Mouse (Mus musculus): ENCODE measurements around the gene Olfr1423. TPM values are rescaled to one million over a fixed set of nuclear protein-coding genes. Genes with fewer than 3 reads are reported as not detected.
A peak's percentile ranks its signal among the peaks of the same experiment; 100 is the strongest.

The Olfr1423 gene
- polyA plus RNA-seq, 1 experiment from 2014 or later, result not detected

DNA sequence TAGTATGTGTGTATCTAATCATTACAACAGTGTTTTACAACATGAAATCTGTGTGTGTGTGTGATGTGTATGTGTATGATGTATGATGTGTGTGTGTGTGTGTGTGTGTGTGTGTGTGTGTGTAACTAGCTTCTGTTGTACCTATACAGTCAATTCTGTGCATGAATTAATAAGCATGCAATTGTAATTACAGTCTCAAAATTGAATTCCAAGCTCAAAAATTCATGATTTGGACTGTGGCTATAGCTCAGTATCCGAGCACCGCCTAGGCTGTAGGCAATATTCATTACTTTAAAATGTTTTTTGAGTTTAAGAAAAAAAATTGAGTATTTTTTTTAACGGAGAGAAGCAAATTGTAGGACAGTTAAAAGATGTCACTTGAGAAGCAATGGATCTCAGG is 39.4 kb downstream of the Olfr1423 start:
- Histone ChIP-seq H3K4me2 (replicated peaks; ENCODE audit: low read depth) (no peak overlapping the region), H3K27me3 (ENCODE audit: control insufficient read depth, insufficient read depth, low read length) (no peaks in the 10 kb centered on the region), H3K4me3 (ENCODE audit: low read depth, low read length) (no peak overlapping the region), H3K27ac (replicated peaks) (no peak overlapping the region), H3K9me3 (ENCODE audit: control insufficient read depth, low read length) (no peaks in the 10 kb centered on the region), H3K36me3 (ENCODE audit: control insufficient read depth, insufficient read depth, low read length) (no peaks in the 10 kb centered on the region), H3K4me1 (replicated peaks; ENCODE audit: control insufficient read depth, insufficient read depth) (no peaks in the 10 kb centered on the region), H3K9ac (ENCODE audit: low read length) (no peak overlapping the region)
- DNase-seq (ENCODE audit: low spot score) (no peak), ATAC-seq (ENCODE audit: low FRiP score, low TSS enrichment) (no peak)
- TF ChIP-seq CTCF (IDR thresholded peaks at IDR 0.05; ENCODE audit: low read depth) (no peak), EP300 (optimal IDR thresholded peaks at IDR 0.05) (no peak)
- WGBS, result 31% methylated on average over 3 of the region's 3 CpGs

DNA sequence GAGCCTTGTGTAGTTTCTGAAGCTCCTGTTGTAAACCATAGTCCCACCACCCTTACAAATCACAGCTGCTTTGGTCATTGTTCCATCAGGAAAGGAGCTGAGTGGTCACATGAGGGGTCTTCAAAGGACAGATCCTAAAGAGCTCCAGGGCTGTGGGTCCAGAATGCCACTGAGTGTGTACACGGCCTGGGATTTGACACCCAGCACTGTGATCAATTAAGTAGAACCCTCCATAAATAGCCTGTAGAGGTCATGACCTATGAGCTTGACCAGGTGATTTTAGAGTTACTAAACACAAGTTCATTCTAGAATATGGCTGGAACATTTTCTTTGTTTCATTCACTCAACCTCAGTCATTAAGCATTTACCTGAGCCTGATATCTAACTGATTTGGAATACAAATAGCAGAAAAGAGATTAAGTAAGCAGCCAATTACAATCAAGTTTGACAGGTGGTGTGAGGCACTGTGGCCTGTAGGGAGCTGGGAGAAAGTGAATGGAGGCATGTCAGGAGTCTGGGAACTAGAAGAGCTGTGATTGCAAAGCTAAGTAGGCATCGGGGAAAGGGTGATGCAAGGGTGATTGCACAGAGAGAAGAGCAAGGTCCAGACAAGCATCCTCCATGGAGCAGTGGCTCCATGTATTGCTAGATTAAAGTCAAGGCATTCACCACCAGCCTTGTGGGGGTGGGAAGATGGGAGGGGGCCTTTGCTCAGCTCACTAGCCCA is 45.2 kb downstream of the Olfr1423 start:
- Histone ChIP-seq H3K27me3 (ENCODE audit: control insufficient read depth, insufficient read depth, low read length) (no peaks in the 10 kb centered on the region), H3K36me3 (ENCODE audit: control insufficient read depth, insufficient read depth, low read length) (peaks cover 18% of the 10 kb centered on the region), H3K9me3 (ENCODE audit: control insufficient read depth, low read length) (no peaks in the 10 kb centered on the region), H3K4me3 (ENCODE audit: low read depth, low read length) (no peak overlapping the region), H3K9ac (ENCODE audit: low read length) (no peak overlapping the region), H3K4me2 (replicated peaks; ENCODE audit: low read depth) (no peak overlapping the region), H3K4me1 (replicated peaks; ENCODE audit: control insufficient read depth, insufficient read depth) (no peaks in the 10 kb centered on the region), H3K27ac (replicated peaks) (peak overlapping the region; percentile 61; the same call in 1 of the 2 replicates)
- DNase-seq (ENCODE audit: low spot score), result peak; percentile 64
- 49% methylated on average over 2 of the region's 2 CpGs for WGBS
- ATAC-seq (ENCODE audit: low FRiP score, low TSS enrichment), result peak; percentile 94
- TF ChIP-seq CTCF (IDR thresholded peaks at IDR 0.05; ENCODE audit: low read depth) (no peak), EP300 (optimal IDR thresholded peaks at IDR 0.05) (no peak)

DNA sequence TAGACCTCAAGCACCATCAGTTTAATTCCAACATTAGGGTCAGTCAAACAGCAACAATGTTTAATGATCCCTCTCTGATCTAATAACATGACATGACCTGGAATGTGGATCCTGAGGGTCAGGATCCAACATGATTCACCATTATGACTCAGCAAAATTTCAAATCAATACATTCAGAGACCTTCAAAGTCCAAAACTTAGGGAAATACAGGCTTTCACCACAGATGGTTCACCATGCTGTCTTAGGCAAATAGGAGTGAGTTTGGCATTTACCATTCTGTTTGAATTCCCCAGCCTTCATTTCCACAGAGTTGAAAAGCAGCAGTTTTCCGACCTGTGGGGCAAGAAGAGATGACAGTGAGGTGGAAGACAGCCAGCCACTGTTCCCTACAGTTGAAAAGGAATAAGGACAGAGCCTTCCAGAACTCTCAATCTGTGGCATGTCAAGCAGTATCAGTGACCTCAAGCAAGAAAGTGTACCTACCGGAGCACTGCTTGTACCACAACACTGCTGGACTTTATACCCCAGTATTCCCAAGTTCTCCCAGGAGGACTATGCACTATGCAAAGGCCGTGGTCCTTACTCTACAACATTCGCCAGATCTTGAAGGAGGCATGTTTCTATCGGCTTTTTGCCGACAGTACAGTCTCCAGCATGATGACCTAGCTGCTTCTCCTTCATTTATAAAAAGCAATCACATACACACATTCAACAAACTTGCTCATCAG is 46.2 kb downstream of the Olfr1423 start:
- H3K4me1 ChIP-seq (replicated peaks; ENCODE audit: control insufficient read depth, insufficient read depth), result no peaks in the 10 kb centered on the region
- H3K9me3 ChIP-seq (ENCODE audit: control insufficient read depth, low read length), result no peaks in the 10 kb centered on the region
- H3K4me3 ChIP-seq (ENCODE audit: low read depth, low read length), result no peak overlapping the region
- H3K4me2 ChIP-seq (replicated peaks; ENCODE audit: low read depth), result no peak overlapping the region
- WGBS, result 80% methylated on average over 6 of the region's 6 CpGs
- no peak for TF ChIP-seq CTCF (IDR thresholded peaks at IDR 0.05; ENCODE audit: low read depth)
- TF ChIP-seq EP300 (optimal IDR thresholded peaks at IDR 0.05), result no peak
- DNase-seq (ENCODE audit: low spot score), result no peak
- peak overlapping the region; percentile 61; the same call in 1 of the 2 replicates for H3K27ac ChIP-seq (replicated peaks)
- H3K27me3 ChIP-seq (ENCODE audit: control insufficient read depth, insufficient read depth, low read length), result no peaks in the 10 kb centered on the region
- no peak for ATAC-seq (ENCODE audit: low FRiP score, low TSS enrichment)
- H3K9ac ChIP-seq (ENCODE audit: low read length), result no peak overlapping the region
- H3K36me3 ChIP-seq (ENCODE audit: control insufficient read depth, insufficient read depth, low read length), result peaks cover 23% of the 10 kb centered on the region

DNA sequence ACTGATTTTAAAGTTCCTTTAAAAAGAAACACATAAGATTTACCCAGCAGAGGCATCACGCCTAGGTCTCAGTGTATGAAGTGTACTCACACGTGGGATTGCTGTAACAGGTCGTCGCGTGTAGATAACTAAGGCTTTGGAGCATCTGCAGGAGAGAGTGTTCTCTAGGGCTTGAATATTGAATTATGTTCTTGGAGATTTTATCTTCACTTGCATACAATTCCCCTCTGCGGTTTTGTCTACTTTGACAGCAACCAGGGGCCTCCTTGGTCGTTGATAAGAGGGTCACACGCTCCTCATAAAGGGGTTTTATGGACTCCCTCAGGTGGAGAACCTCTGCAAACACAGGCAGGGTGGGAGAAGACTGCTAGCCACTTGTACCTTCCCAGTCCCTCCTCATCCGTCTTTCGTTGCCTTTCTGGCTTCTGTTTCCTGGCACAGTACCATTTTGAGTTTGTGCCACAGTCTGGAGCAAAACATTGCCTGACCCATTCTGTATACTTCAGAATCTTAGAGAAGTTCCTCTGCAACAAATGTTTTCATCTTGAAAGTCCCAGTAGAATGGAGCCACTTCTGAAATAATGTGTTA is 48.6 kb downstream of the Olfr1423 start:
- Histone ChIP-seq H3K27me3 (ENCODE audit: control insufficient read depth, insufficient read depth, low read length) (no peaks in the 10 kb centered on the region), H3K9ac (ENCODE audit: low read length) (no peak overlapping the region), H3K4me1 (replicated peaks; ENCODE audit: control insufficient read depth, insufficient read depth) (no peaks in the 10 kb centered on the region), H3K4me2 (replicated peaks; ENCODE audit: low read depth) (no peak overlapping the region), H3K36me3 (ENCODE audit: control insufficient read depth, insufficient read depth, low read length) (peaks cover 33% of the 10 kb centered on the region), H3K27ac (replicated peaks) (no peak overlapping the region), H3K4me3 (ENCODE audit: low read depth, low read length) (no peak overlapping the region), H3K9me3 (ENCODE audit: control insufficient read depth, low read length) (no peaks in the 10 kb centered on the region)
- DNase-seq (ENCODE audit: low spot score) (no peak), ATAC-seq (ENCODE audit: low FRiP score, low TSS enrichment) (no peak)
- 79% methylated on average over 10 of the region's 10 CpGs for WGBS
- no peak for TF ChIP-seq CTCF (IDR thresholded peaks at IDR 0.05; ENCODE audit: low read depth)
- TF ChIP-seq EP300 (optimal IDR thresholded peaks at IDR 0.05), result no peak

DNA sequence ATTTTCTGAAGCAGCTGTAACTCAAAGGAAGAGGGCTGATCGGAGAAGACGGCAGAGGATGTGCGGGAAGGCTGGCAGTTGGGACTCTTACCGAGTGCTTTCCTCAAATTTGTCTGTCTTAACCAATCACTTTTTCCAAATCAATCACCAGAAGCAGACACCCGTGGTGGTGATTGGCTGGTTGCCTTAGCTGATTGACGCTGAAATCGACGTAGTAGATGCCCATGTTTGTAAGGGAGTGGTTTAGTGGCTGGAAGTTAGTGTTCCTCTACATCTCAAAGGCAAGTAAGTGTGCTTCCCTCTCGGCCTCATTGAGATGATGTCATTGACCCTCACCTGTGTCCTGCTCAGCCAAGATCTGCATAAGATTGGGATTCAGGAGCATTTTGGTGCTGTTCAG is 49.1 kb downstream of the Olfr1423 start:
- Histone ChIP-seq H3K9ac (ENCODE audit: low read length) (no peak overlapping the region), H3K27me3 (ENCODE audit: control insufficient read depth, insufficient read depth, low read length) (no peaks in the 10 kb centered on the region), H3K4me2 (replicated peaks; ENCODE audit: low read depth) (no peak overlapping the region), H3K4me3 (ENCODE audit: low read depth, low read length) (no peak overlapping the region), H3K27ac (replicated peaks) (no peak overlapping the region), H3K36me3 (ENCODE audit: control insufficient read depth, insufficient read depth, low read length) (peaks cover 34% of the 10 kb centered on the region), H3K4me1 (replicated peaks; ENCODE audit: control insufficient read depth, insufficient read depth) (no peaks in the 10 kb centered on the region), H3K9me3 (ENCODE audit: control insufficient read depth, low read length) (no peaks in the 10 kb centered on the region)
- WGBS, result 87% methylated on average over 9 of the region's 9 CpGs
- ATAC-seq (ENCODE audit: low FRiP score, low TSS enrichment) (no peak), DNase-seq (ENCODE audit: low spot score) (no peak)
- TF ChIP-seq EP300 (optimal IDR thresholded peaks at IDR 0.05) (no peak), CTCF (IDR thresholded peaks at IDR 0.05; ENCODE audit: low read depth) (no peak)
